Mouse (Mus musculus) forebrain, embryonic 16.5 days (tissue): ENCODE measurements at regions not wholly inside any gene's neighbourhood (a gene's known extent, or its start where the extent isn't known, plus 50 kb on each side); places are given as distances from the start of the nearest gene placed in this dataset.
A peak's percentile ranks its signal among the peaks of the same experiment; 100 is the strongest.

Source experiments
- ATAC-seq: fragments of 200-750 bp; cut with Nextera tagmentation; 2 replicates; pipeline ENCODE4 v1.8.0; 2017; ENCODE audit warnings: mild to moderate bottlenecking, moderate library complexity
- H3K27ac ChIP-seq: fragments of 300-500 bp; sonication (generic); 2 replicates; pipeline ENCODE4 v1.5.1; 2014; ENCODE audit warnings: low read length, control low read depth
- H3K27me3 ChIP-seq: fragments of 300-500 bp; sonication (generic); replicated peaks from 2 replicates; pipeline ENCODE4 v1.6.1; 2014; ENCODE audit warnings: low read length; ENCODE audit not compliant: control insufficient read depth, insufficient read depth
- H3K36me3 ChIP-seq: fragments of 300-500 bp; sonication (generic); 2 replicates; pipeline ENCODE4 v1.6.1; 2014; ENCODE audit not compliant: control insufficient read depth, insufficient read depth
- H3K4me1 ChIP-seq: fragments of 300-500 bp; sonication (generic); replicated peaks from 2 replicates; pipeline ENCODE4 v1.6.1; 2014; ENCODE audit warnings: low read length; ENCODE audit not compliant: control insufficient read depth, insufficient read depth
- H3K4me2 ChIP-seq: fragments of 300-500 bp; sonication (generic); 2 replicates; pipeline ENCODE4 v1.6.1; 2014; ENCODE audit warnings: mild to moderate bottlenecking, low read length, control low read depth
- H3K4me3 ChIP-seq: fragments of 300-500 bp; sonication (generic); replicated peaks from 2 replicates; pipeline ENCODE4 v1.5.1; 2014; ENCODE audit warnings: mild to moderate bottlenecking, low read length, control low read depth
- H3K9ac ChIP-seq: fragments of 300-500 bp; sonication (generic); replicated peaks from 2 replicates; pipeline ENCODE4 v1.6.1; 2014; ENCODE audit warnings: low read depth, low read length, control low read depth
- H3K9me3 ChIP-seq: fragments of 300-500 bp; sonication (generic); 2 replicates; pipeline ENCODE4 v1.6.1; 2016; ENCODE audit warnings: low read length; ENCODE audit not compliant: control insufficient read depth
- WGBS: fragments of 180-500 bp; shearing (Covaris S2); extraction: QIAGEN DNeasy Blood & Tissue Kit; methylation state at CpG from one replicate; pipeline ENCODE4 v1.1.7; 2014; 5-methylcytosine and 5-hydroxymethylcytosine counted together

- Histone ChIP-seq H3K36me3 (no peaks in the 10 kb centered on the region), H3K27ac (no peak overlapping the region), H3K4me1 (no peaks in the 10 kb centered on the region), H3K4me3 (no peak overlapping the region), H3K27me3 (no peaks in the 10 kb centered on the region), H3K4me2 (no peak overlapping the region), H3K9ac (no peak overlapping the region), H3K9me3 (no peaks in the 10 kb centered on the region)
- WGBS, result 77% methylated on average over 5 of the region's 5 CpGs
- ATAC-seq, result no peak
These were observed 234.0 kb upstream of the Zfp637 start for GRCm38 (mm10) chr6:117607023-117607422.

- no peaks in the 10 kb centered on the region for H3K27me3 ChIP-seq
- no peaks in the 10 kb centered on the region for H3K9me3 ChIP-seq
- 81% methylated on average over 11 of the region's 11 CpGs for WGBS
- no peak overlapping the region for H3K27ac ChIP-seq
- no peak overlapping the region for H3K4me2 ChIP-seq
- no peaks in the 10 kb centered on the region for H3K36me3 ChIP-seq
- no peak overlapping the region for H3K9ac ChIP-seq
- H3K4me1 ChIP-seq, result no peaks in the 10 kb centered on the region
- H3K4me3 ChIP-seq, result no peak overlapping the region
- no peak for ATAC-seq
These were observed 231.2 kb upstream of the Zfp637 start for GRCm38 (mm10) chr6:117609476-117610404.

- Histone ChIP-seq H3K4me2 (no peak overlapping the region), H3K27me3 (no peaks in the 10 kb centered on the region), H3K4me1 (no peaks in the 10 kb centered on the region), H3K9me3 (no peaks in the 10 kb centered on the region), H3K9ac (no peak overlapping the region), H3K27ac (no peak overlapping the region), H3K36me3 (no peaks in the 10 kb centered on the region), H3K4me3 (no peak overlapping the region)
- WGBS, result 92% methylated on average over 10 of the region's 10 CpGs
- ATAC-seq, result no peak
These were observed 229.7 kb upstream of the Zfp637 start for GRCm38 (mm10) chr6:117611281-117611680.

GRCm38 (mm10) chr6:117611965-117612364 is 229.0 kb upstream of the Zfp637 start:
- Histone ChIP-seq H3K4me3 (no peak overlapping the region), H3K36me3 (no peaks in the 10 kb centered on the region), H3K27ac (no peak overlapping the region), H3K9me3 (no peaks in the 10 kb centered on the region), H3K27me3 (no peaks in the 10 kb centered on the region), H3K9ac (no peak overlapping the region), H3K4me2 (no peak overlapping the region), H3K4me1 (no peaks in the 10 kb centered on the region)
- no peak for ATAC-seq
- WGBS, result 92% methylated on average over 8 of the region's 8 CpGs

- Histone ChIP-seq H3K4me2 (no peak overlapping the region), H3K36me3 (no peaks in the 10 kb centered on the region), H3K4me3 (no peak overlapping the region), H3K27ac (no peak overlapping the region), H3K27me3 (no peaks in the 10 kb centered on the region), H3K9me3 (no peaks in the 10 kb centered on the region), H3K9ac (no peak overlapping the region), H3K4me1 (no peaks in the 10 kb centered on the region)
- ATAC-seq, result no peak
- WGBS, result 86% methylated on average over 8 of the region's 8 CpGs
These were observed 228.6 kb upstream of the Zfp637 start for GRCm38 (mm10) chr6:117612421-117612820.

GRCm38 (mm10) chr6:117613656-117614350 is 227.2 kb upstream of the Zfp637 start:
- peak; percentile 49; the same call in 1 of the 2 replicates for ATAC-seq
- H3K27me3 ChIP-seq, result no peaks in the 10 kb centered on the region
- H3K27ac ChIP-seq, result no peak overlapping the region
- no peaks in the 10 kb centered on the region for H3K36me3 ChIP-seq
- 66% methylated on average over 11 of the region's 11 CpGs for WGBS
- no peaks in the 10 kb centered on the region for H3K4me1 ChIP-seq
- no peak overlapping the region for H3K4me3 ChIP-seq
- H3K9ac ChIP-seq, result no peak overlapping the region
- H3K4me2 ChIP-seq, result no peak overlapping the region
- no peaks in the 10 kb centered on the region for H3K9me3 ChIP-seq

GRCm38 (mm10) chr6:117614386-117614785 is 226.6 kb upstream of the Zfp637 start:
- no peak for ATAC-seq
- H3K27ac ChIP-seq, result no peak overlapping the region
- H3K27me3 ChIP-seq, result no peaks in the 10 kb centered on the region
- H3K4me2 ChIP-seq, result no peak overlapping the region
- no peak overlapping the region for H3K4me3 ChIP-seq
- 83% methylated on average over 6 of the region's 6 CpGs for WGBS
- H3K36me3 ChIP-seq, result no peaks in the 10 kb centered on the region
- H3K9me3 ChIP-seq, result no peaks in the 10 kb centered on the region
- H3K9ac ChIP-seq, result no peak overlapping the region
- H3K4me1 ChIP-seq, result no peaks in the 10 kb centered on the region

GRCm38 (mm10) chr6:117617168-117617567 is 223.8 kb upstream of the Zfp637 start:
- Histone ChIP-seq H3K9me3 (no peaks in the 10 kb centered on the region), H3K36me3 (no peaks in the 10 kb centered on the region), H3K4me3 (no peak overlapping the region), H3K27me3 (no peaks in the 10 kb centered on the region), H3K27ac (no peak overlapping the region), H3K4me1 (no peaks in the 10 kb centered on the region), H3K9ac (no peak overlapping the region), H3K4me2 (no peak overlapping the region)
- WGBS, result 91% methylated on average over 6 of the region's 6 CpGs
- ATAC-seq, result no peak

- ATAC-seq, result no peak
These were observed 223.0 kb upstream of the Zfp637 start for GRCm38 (mm10) chr6:117617951-117618350.

More at GRCm38 (mm10) chr6:117617951-117618350, 223.0 kb upstream of the Zfp637 start:
- 82% methylated on average over 4 of the region's 4 CpGs for WGBS
- Histone ChIP-seq H3K36me3 (no peaks in the 10 kb centered on the region), H3K4me3 (no peak overlapping the region), H3K4me2 (no peak overlapping the region), H3K9ac (no peak overlapping the region), H3K4me1 (no peaks in the 10 kb centered on the region), H3K27ac (no peak overlapping the region), H3K27me3 (no peaks in the 10 kb centered on the region), H3K9me3 (no peaks in the 10 kb centered on the region)
